Mouse (Mus musculus) fibroblast of lung, adult 2 months (primary cell): Measurements from ENCODE around the gene Fads6.

Experiments used
- DNase-seq: peaks from one replicate; pipeline ENCODE4 v3.0.0-alpha.2; 2011; ENCODE audit warnings: low read depth

Gene Fads6

GRCm38 (mm10) chr11:115297214-115297826 lies at the start of gene Fads6:
Gene Fads6 (minus strand): TSS chr11:115297663.
- DNase-seq = no peak

- DNase-seq = no peak
These were observed 48.1 kb upstream of the Fads6 start for GRCm38 (mm10) chr11:115345515-115345914.

DNA sequence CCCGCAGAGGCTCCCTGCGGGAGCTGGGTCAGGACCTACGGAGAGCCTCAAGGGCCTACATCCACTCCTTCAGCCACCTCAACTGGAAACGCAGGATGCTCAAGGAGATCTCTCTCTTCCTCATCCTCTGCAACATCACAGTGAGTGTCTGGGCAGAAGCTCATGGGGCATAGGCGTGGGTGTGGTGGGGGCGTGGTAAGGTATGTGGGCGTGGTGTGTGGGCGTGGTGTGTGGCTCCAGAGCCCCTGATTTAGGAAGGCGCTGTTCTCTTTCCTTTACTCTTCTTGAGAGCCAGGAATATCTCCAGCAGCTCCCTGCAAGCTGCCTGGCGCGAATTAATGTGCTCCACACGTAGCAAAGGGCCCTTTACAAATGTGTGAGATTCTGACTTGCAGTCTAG lies 47.5 kb upstream of the Fads6 start:
- DNase-seq = no peak

- no peak for DNase-seq
These were observed 44.4 kb upstream of the Fads6 start for GRCm38 (mm10) chr11:115341866-115342265.

DNA sequence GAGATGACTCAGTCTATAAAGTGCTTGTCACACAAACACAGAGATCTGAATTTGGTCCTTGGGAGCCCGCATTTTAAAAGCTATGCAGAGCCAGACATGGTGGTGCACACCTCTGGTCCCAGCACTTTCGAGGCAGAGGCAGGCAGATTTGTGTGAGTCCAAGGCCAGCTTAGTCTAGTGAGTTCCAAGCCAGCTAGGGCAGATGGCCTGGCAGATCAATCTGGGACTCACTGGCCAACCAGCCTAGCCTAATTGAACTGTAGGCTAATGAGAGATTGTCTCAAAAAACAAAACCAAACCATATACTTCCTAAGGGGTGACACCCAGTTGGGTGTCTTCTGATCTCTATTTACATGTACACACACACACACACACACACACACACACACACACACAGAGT lies 43.8 kb upstream of the Fads6 start:
- DNase-seq = no peak

GRCm38 (mm10) chr11:115337826-115338225 lies 40.4 kb upstream of the Fads6 start:
- DNase-seq = no peak

GRCm38 (mm10) chr11:115337350-115337749 lies 39.9 kb upstream of the Fads6 start:
- DNase-seq = no peak

- DNase-seq = no peak
These were observed 38.7 kb upstream of the Fads6 start for GRCm38 (mm10) chr11:115336115-115336514.

DNA sequence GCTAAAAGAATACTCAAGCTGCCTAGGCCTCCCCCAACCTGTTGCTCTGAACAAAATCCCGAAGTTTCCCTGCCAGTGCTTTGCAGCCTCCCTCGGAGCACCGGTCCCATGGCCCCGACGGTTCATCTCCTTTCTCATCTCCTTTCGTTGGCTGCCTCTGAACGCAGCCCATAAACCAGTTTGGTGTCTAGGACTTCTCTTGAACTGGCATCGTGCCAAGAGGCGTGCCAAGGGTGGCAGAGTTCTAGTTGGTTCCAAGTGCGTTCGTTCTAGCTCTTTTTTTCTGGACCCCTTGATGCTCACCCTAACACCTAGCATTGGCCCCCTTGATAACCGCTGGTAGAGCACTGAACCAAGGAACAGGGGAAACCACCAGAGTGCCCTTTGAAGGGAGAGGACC lies 37.8 kb upstream of the Fads6 start:
- DNase-seq = no peak

GRCm38 (mm10) chr11:115334531-115334930 lies 37.1 kb upstream of the Fads6 start, which contains the start of gene Otop3:
Gene Otop3 (plus strand): TSS chr11:115334731.
- DNase-seq = no peak

GRCm38 (mm10) chr11:115329339-115329738 lies 31.9 kb upstream of the Fads6 start:
- no peak for DNase-seq

- no peak for DNase-seq
These were observed 29.3 kb upstream of the Fads6 start for GRCm38 (mm10) chr11:115326730-115327129.

DNA sequence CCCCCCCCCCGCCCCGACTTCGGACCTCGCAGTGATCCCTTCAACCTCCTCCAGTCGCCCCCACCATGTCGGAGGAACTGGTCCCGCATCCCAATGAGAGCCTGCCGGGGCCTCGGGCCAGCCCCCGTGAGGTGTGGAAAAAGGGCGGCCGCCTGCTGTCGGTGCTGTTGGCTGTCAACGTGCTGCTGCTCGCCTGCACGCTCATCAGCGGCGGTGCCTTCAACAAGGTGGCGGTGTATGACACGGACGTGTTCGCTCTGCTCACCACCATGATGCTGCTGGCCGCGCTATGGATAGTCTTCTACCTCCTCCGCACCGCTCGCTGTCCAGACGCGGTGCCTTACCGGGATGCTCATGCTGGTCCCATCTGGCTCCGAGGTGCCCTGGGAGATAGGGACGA lies 25.9 kb upstream of the Fads6 start:
- no peak for DNase-seq

DNA sequence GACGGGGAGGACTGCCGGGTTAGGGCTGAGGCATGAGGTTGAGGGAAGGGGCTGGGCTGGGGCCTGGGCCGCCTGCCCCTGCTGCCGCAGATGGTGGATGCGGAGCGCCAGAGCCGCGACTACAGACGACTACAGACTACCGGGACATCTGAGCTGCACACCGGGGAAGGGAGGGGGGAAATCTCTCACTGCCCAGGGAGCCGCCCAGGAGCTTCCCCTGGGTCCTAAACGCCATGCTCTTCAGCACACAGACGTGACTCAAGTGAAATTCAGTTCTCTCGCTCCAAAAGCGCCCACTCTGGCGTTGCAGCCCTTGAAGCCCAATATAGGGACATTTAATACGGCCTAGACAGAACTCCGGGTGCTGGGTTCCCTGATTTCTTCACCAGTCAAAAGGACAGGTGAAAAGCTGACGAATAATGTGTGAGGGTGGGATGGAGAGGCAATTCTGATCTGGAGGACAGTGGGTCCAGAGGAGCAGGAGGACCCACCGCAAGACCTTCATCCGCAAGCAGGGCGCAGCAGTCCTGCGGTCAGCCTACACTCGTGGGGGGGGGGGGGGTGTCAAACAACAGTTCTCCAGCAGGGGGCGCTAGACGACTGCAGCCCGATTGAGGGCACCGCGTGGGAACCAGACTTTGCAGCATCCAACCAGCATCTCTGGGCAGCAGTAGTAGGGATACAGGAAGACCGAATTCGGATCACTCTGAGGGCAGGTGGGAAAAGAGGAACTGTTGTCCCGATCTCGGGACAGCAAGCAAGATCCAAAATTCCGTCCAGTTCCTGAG lies 24.6 kb upstream of the Fads6 start, which contains the start of gene Ush1g:
Ush1g (minus strand) TSS at position 136 of the 788 bp plus-strand sequence.
- no peak for DNase-seq

DNA sequence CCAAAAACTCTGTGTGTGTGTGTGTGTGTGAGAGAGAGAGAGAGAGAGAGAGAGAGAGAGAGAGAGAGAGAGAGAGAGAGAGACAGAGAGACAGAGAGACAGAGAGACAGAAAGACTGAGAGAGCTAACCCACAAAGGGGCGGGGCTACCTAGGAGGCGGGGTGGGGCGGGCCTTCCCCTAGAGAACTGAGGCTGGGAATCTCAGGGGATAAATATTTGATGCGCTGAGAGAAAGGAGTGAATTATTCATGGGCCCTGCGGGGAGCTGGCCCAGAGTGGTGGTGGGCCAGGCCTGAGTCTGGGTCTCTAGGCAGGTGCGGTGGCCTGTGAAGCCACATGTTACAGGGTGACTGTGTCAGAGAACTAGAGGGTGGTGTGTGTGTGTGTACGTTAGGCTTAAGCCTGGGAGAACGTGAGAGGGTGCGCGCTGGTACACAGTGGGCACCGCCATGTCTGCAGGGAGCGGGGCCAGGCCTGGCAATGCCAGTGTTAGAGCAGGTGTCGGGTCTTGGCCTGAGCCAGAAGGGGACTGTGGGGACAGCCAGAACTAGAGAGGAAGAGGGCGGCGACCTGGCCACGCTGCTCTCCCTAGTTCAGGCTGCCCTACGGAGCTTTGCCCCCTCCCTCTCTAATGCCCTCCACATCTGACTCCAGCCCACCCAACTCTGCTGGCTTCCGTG lies 22.4 kb upstream of the Fads6 start:
- no peak for DNase-seq

GRCm38 (mm10) chr11:115318245-115319027 lies 21.0 kb upstream of the Fads6 start:
- DNase-seq = no peak

GRCm38 (mm10) chr11:115317204-115317603 lies 19.7 kb upstream of the Fads6 start:
- no peak for DNase-seq

- DNase-seq = no peak
These were observed 16.8 kb upstream of the Fads6 start for GRCm38 (mm10) chr11:115314249-115314648.

DNA sequence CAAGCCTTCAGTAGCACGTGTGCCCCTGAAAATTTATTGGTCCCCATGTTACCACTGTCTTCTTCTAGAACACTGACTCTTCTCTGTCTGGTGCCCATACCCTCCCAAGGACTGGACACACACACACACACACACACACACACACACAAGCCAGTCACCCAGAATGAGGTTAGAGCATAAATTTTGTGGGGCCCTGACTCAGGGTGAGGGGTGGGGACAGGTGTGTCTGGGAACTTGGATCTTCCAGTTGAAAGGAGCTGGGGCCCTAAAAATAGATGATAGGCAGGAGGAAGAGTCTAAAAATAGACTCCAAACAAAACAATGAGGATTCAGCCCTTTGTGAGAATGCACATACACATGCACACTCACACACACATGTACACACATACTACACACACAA lies 11.3 kb upstream of the Fads6 start:
- no peak for DNase-seq

- no peak for DNase-seq
These were observed 9.4 kb upstream of the Fads6 start, which contains the start of gene Otop2 for GRCm38 (mm10) chr11:115306863-115307262. Gene Otop2 (plus strand): TSS chr11:115307163.

DNA sequence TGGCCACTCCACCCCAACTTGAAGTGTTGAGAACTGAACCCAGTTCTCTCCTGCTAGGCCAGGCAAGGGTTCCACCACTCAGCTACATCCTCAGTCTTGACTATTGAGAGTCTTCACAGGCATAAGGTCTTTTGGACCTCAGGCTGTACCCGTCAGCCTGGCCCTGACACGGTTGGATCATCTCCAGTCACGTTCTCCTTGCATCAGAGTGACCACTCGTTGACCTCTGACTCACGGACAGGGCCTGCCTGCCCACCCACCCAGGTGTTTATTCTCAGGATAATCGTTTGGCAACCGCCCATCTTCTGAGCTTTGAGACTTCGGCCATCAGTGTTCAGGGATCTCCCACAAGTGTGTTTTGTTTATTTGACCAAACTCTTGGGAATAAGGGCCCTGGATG lies 5.7 kb upstream of the Fads6 start:
- no peak for DNase-seq

DNA sequence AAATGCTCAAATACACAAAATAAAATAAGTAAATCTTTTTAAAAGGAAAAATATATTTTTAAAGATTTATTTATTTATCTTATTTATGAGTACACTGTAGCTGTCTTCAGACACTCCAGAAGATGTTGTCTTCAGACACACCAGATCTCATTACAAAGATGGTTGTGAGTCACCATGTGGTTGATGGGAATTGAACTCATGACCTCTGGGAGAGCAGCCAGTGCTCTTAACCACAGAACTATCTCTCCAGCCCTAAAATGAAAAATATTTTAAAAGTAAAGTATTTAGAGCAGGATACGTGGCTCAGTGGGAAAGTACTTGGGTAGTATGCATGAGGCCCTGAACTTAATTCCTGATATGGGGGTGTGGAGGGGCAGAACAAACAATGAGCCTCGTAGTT lies 3.9 kb upstream of the Fads6 start:
- no peak for DNase-seq
